ENCODE assay signal across 10 mouse cellular contexts in the genomic region with DNA sequence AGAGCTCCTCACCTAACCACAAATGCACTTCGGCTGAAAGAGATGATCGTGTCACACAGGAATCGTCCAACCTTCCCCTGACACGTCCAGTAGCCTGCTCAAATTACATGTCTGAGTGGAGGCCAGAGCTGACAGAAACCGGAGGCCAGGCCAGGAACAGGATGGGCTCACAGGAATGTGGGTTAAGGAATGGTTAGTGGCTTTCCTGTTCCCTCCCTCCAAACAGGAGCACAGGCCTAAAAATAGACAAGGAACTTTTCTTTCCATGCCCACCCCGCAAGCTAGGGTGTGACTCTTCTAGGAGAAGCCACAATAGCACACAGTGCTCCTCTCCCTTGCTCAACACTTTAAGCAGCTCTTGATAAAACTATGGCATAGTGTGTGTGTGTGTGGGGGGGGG.
DNase-seq lines count a peak whose midpoint lies in the region; ATAC-seq and TF ChIP-seq lines count a peak whose summit lies in the region.
"Had no signal": no experiment of that assay in that cellular context is flagged by ENCODE, and none has a peak within 500 bp of the region (broad histone marks: within the 10 kb centered on the region; RNA-seq: fewer than 3 reads in every experiment).

No protein-coding gene starts in this region.

- ATAC-seq in Patski: peak; percentile 98
- ATAC-seq in lung, embryonic 14.5 days (ENCODE audit: insufficient read depth): peak; percentile 82
- ATAC-seq: forebrain, embryonic 14.5 days had no signal

- H3K27ac ChIP-seq in embryonic fibroblast, embryonic 13.5 days (ENCODE audit: insufficient read depth, low read length): peak overlapping the region; percentile 68
- peak overlapping the region; percentile 30; the same call in 1 of the 2 replicates for H3K27ac ChIP-seq in lung, embryonic 14.5 days (ENCODE audit: low read depth)
- H3K27ac ChIP-seq: liver, embryonic 15.5 days had no signal

- POLR2A ChIA-PET in Patski (lab: Charles Lee): interaction anchor here (1.4 kb wide), 1 partner anchor 237 kb away, joined by 3 read pairs; no protein-coding TSS in a partner anchor

- 0 out of 2 replicates have a peak, but pooled peaks have one; percentile 18 for TF ChIP-seq POLR2A in embryonic fibroblast, embryonic 13.5 days (IDR thresholded peaks at IDR 0.05; ENCODE audit: low read depth, low read length)

- intact Hi-C loops in heart, postnatal 10 days (cut with DNase I): loop anchor here (5.0 kb wide), 1 partner anchor 303 kb away; no protein-coding TSS in a partner anchor

- peak; percentile 85 for DNase-seq in Patski (ENCODE audit: low read depth, low spot score)
- peak; percentile 64 to 70 for DNase-seq in heart, postnatal 10 days
- peak; percentile 57 for DNase-seq in lung, embryonic 14.5 days
- no peak for DNase-seq in layer of hippocampus, adult 8-10 months (ENCODE audit: low spot score in 2 of 2)
- no peak for DNase-seq in thymus, postnatal 4 days
- no peak for DNase-seq in right cerebral cortex, postnatal 25 days
- DNase-seq in layer of hippocampus, postnatal 36 days: no peak

- CTCF ChIA-PET in Patski (lab: Charles Lee): interaction anchor here (0.9 to 1.4 kb wide), 2 partner anchors 23 to 226 kb away, joined by 3 to 4 read pairs; no protein-coding TSS in a partner anchor

- H3K4me1 ChIP-seq in embryonic fibroblast, embryonic 13.5 days (ENCODE audit: control insufficient read depth, insufficient read depth, low read length): peaks cover 9% of the 10 kb centered on the region
- no peaks in the 10 kb centered on the region; the same call in 1 of the 2 replicates for H3K4me1 ChIP-seq in lung, embryonic 14.5 days (ENCODE audit: insufficient read depth)
- H3K4me1 ChIP-seq: liver, embryonic 15.5 days had no signal

- in situ Hi-C loops in Patski (cut with MboI; ENCODE audit: low pct_unique_long_range_greater_than_20kb): loop anchor here (5.0 kb wide), 3 partner anchors 173 to 313 kb away; a partner anchor contains a TSS

- no peak for TF ChIP-seq CTCF in Patski (IDR thresholded peaks at IDR 0.05)
- TF ChIP-seq CTCF in embryonic fibroblast, embryonic 13.5 days (IDR thresholded peaks at IDR 0.05; ENCODE audit: borderline replicate concordance, insufficient read depth, low read length): no peak
- TF ChIP-seq CTCF in lung, embryonic 14.5 days (IDR thresholded peaks at IDR 0.05; ENCODE audit: low read depth): no peak

- H3K36me3 ChIP-seq in lung, embryonic 14.5 days (ENCODE audit: insufficient read depth): peaks cover 22% of the 10 kb centered on the region

- WGBS in lung, embryonic 14.5 days: 4% methylated on average over 6 of the region's 6 CpGs

- H3K9me3 ChIP-seq in lung, embryonic 14.5 days (ENCODE audit: low read depth, low read length): no peaks in the 10 kb centered on the region
- H3K9me3 ChIP-seq: liver, embryonic 15.5 days had no signal

- no peaks in the 10 kb centered on the region for H3K27me3 ChIP-seq in Patski
- no peaks in the 10 kb centered on the region for H3K27me3 ChIP-seq in lung, embryonic 14.5 days (ENCODE audit: insufficient read depth, low read length)
- H3K27me3 ChIP-seq: liver, embryonic 15.5 days had no signal

- no peak overlapping the region; the same call in 1 of the 2 replicates for H3K9ac ChIP-seq in lung, embryonic 14.5 days
- H3K9ac ChIP-seq: liver, embryonic 15.5 days had no signal

- no peak overlapping the region for H3K4me2 ChIP-seq in lung, embryonic 14.5 days
- H3K4me2 ChIP-seq: liver, embryonic 15.5 days had no signal

- no peak overlapping the region for H3K4me3 ChIP-seq in embryonic fibroblast, embryonic 13.5 days (ENCODE audit: insufficient read depth, low read length)
- H3K4me3 ChIP-seq in lung, embryonic 14.5 days (ENCODE audit: low read depth, low read length): no peak overlapping the region
- H3K4me3 ChIP-seq: liver, embryonic 15.5 days had no signal

Comparison
In these comparisons a context has a peak if more than half of its experiments do, and no peak if none do; other contexts are left out.
1. DNase-seq: peak in Patski (single experiment), heart, postnatal 10 days (2 of 2) and lung, embryonic 14.5 days (single experiment); none in layer of hippocampus, adult 8-10 months (0 of 2), thymus, postnatal 4 days (single experiment), right cerebral cortex, postnatal 25 days (single experiment) and layer of hippocampus, postnatal 36 days (0 of 2).